Mouse (Mus musculus) neural tube, embryonic 13.5 days (tissue): Measurements from ENCODE around the gene Utp20. TPM values are rescaled to one million over a fixed set of nuclear protein-coding genes. Genes with fewer than 3 reads are reported as not detected.

ENCODE experiments used
- ATAC-seq: fragments of 200-750 bp; cut with Nextera tagmentation; 2 replicates; pipeline ENCODE4 v1.8.0; 2017; ENCODE audit warnings: low read depth, mild to moderate bottlenecking, moderate TSS enrichment, moderate library complexity
- H3K27ac ChIP-seq: fragments of 300-500 bp; sonication (generic); replicated peaks from 2 replicates; pipeline ENCODE4 v1.5.1; 2015; ENCODE audit warnings: moderate library complexity, mild to moderate bottlenecking, inconsistent platforms
- H3K27me3 ChIP-seq: fragments of 300-500 bp; sonication (generic); 2 replicates; pipeline ENCODE4 v1.6.1; 2015; ENCODE audit warnings: mild to moderate bottlenecking, inconsistent platforms
- H3K36me3 ChIP-seq: fragments of 300-500 bp; sonication (generic); 2 replicates; pipeline ENCODE4 v1.6.1; 2015; ENCODE audit warnings: mild to moderate bottlenecking, inconsistent platforms
- H3K4me1 ChIP-seq: fragments of 300-500 bp; sonication (generic); replicated peaks from 2 replicates; pipeline ENCODE4 v1.6.1; 2015; ENCODE audit warnings: inconsistent platforms
- H3K4me2 ChIP-seq: fragments of 300-500 bp; sonication (generic); 2 replicates; pipeline ENCODE4 v1.6.1; 2015; ENCODE audit warnings: inconsistent platforms, mild to moderate bottlenecking, moderate library complexity
- H3K4me3 ChIP-seq: fragments of 300-500 bp; sonication (generic); 2 replicates; pipeline ENCODE4 v1.5.1; 2015; ENCODE audit warnings: mild to moderate bottlenecking, inconsistent platforms
- H3K9ac ChIP-seq: fragments of 300-500 bp; sonication (generic); 2 replicates; pipeline ENCODE4 v1.6.1; 2015; ENCODE audit warnings: moderate library complexity, mild to moderate bottlenecking, inconsistent platforms
- H3K9me3 ChIP-seq: fragments of 300-500 bp; sonication (generic); 2 replicates; pipeline ENCODE4 v1.6.1; 2016; ENCODE audit warnings: inconsistent platforms
- WGBS: fragments of 180-500 bp; shearing (Covaris S2); methylation state at CpG from one replicate; pipeline ENCODE4 v1.1.7; 2015; 5-methylcytosine and 5-hydroxymethylcytosine counted together
- polyA plus RNA-seq: library from polyadenylated mRNA; unstranded; fragments of >200 nt; fragmentation: Nextera tagmentation; extraction: Ambion mirVana; gene quantifications from 2 replicates; pipeline ENCODE4 v1.2.1, GENCODE M21; 2015

Gene Utp20
- polyA plus RNA-seq, 1 experiment from 2014 or later = 7.9 TPM

DNA sequence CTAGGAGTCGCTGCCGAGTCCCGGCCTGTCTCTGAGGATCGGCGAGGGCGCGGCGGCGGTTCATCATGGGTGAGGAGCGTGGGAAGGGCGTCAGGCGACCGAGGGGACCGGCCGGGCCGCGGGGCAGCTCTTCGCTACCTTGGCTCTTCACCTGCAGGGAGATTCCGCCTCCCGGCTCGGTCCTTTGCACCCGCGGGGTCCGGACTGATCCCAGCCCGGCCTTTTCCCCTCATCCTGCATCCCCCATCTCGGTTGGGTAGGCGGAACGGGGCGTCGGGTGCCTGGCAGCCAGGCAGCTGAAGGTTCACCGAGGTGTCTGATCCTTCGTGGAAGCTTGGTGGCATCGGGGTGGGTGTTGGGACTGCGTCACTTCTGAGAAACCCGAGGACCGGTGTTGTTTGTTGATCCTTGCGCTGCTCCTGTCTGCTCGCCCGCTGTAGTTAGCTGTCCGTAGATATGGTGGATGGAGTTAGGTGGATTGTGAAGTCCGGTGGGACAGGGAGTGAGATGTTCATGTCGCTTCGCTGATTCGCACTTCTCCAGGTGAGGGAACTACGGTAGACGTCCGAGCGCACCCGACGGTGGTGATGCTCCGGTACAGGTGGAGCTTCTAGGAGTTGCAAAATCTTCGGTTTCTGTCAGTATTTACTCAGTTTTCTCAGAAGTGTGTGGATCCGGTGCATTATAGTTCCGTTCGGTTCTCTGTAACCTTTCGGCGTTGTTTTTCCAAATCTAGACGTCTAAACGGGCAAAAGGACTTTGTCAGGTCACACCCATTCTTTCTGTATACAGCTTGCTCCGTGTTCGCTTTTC is 94.9 kb downstream of the Utp20 start:
- Histone ChIP-seq H3K27ac (peak overlapping the region; percentile 68), H3K4me1 (peaks cover 18% of the 10 kb centered on the region), H3K4me3 (peak overlapping the region; percentile 85), H3K27me3 (no peaks in the 10 kb centered on the region; the same call in 1 of the 2 replicates), H3K9ac (peak overlapping the region; percentile 94), H3K36me3 (peaks cover 7% of the 10 kb centered on the region), H3K9me3 (no peaks in the 10 kb centered on the region), H3K4me2 (peak overlapping the region; percentile 71)
- ATAC-seq = no peak; the same call in none of the 2 replicates
- WGBS = 2% methylated on average over 55 of the region's 61 CpGs

DNA sequence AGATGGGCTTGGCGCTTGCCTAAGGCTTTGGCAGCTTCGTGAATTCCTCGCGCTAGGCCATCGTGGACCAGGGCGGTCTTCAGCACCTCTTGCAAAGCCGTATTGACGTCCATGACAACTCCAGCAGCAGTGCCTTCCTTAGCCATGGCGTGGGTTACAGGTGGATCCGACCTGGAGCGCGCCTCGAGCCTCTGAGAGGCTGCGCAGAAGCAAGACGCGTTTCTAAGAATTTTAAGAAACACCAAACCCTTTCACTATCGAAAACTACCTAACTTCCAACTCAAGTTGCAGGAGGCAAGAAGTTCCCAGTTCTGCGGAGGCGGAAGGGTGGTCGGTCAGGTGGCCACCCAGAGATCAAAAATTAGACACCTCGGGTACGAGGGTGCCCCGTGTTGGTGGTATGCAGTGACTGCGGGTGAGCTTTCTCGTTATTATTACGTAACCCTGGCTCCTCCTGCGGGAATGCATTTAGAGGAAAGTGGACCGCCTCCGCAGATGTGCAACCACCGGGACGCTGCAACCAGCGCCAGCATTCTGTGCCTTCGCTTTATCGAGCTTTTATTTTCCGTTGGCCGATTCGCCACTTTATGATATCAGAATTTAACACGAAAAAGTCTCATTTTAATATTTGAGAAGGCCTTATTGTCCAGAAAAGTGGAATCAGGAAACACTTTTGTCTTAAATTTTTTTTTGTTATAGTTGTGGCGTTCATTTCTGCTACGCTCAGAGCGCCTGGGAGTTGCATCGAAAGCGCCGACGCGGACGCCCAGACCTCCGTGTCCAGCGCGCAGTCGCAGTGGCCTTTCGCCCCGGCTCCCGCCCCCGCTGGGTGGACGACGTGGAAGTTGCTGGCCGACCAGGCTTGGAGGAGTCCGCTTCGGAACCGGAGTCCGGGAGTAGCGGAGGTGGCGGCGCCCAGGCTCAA is 95.8 kb downstream of the Utp20 start, which contains the start of gene Arl1:
TSS of gene Arl1 (plus strand) at position 288 of the 925 bp plus-strand sequence.
- Histone ChIP-seq H3K27me3 (no peaks in the 10 kb centered on the region; the same call in 1 of the 2 replicates), H3K9ac (peak within 1 kb of the TSS; percentile 94), H3K4me2 (peak within 1 kb of the TSS; percentile 71), H3K9me3 (no peaks in the 10 kb centered on the region), H3K36me3 (no peaks in the 10 kb centered on the region), H3K4me1 (peaks cover 18% of the 10 kb centered on the region), H3K4me3 (peak within 1 kb of the TSS; percentile 85), H3K27ac (peak within 1 kb of the TSS; percentile 68)
- under 1% methylated on average over 65 of the region's 65 CpGs for WGBS
- ATAC-seq = peak; percentile 98

DNA sequence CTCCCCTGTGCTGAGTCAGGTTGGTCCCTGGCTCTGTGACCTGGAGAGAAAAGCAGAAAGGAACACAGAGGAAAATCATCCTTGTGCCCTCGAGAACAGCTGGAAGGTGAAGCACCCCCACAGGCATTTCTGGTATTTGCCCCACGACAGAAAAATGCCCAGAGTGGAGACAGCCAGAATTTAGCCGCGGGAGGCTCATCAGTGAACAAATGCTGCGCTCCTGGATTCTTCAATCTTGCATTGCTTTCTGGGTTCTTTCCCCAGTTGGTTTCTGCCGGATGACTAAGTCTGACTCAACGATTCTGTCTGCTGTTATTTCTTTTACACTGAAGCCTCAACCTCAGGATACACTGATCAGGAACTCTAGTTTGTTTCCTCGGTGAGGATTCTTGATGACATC is 98.4 kb downstream of the Utp20 start:
- H3K27ac ChIP-seq = no peak overlapping the region
- H3K9ac ChIP-seq = no peak overlapping the region
- H3K9me3 ChIP-seq = no peaks in the 10 kb centered on the region
- H3K4me3 ChIP-seq = no peak overlapping the region
- H3K4me2 ChIP-seq = no peak overlapping the region
- H3K36me3 ChIP-seq = no peaks in the 10 kb centered on the region
- H3K4me1 ChIP-seq = peaks cover 16% of the 10 kb centered on the region
- H3K27me3 ChIP-seq = no peaks in the 10 kb centered on the region; the same call in 1 of the 2 replicates
- no peak for ATAC-seq
- WGBS = 77% methylated on average over 8 of the region's 8 CpGs

DNA sequence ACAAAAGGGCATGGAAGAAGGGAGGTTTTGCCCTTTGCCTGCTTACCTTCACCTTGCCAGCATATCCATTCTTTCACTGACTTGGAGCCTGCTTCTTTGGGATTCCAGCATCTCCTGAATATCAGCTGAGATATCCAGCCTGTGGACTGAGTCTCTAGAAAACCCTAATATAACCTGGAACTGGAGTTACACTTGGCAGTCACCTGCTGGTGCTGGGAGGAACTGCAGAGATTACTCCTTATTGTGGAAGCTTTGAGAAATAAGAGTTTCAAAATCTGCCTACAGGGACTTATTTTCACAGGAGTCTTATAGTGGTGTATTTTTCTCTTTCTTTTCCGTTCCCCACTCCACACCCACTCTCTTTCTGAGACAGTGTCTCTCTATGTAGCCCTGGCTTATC is 99.5 kb downstream of the Utp20 start:
- H3K4me2 ChIP-seq = no peak overlapping the region
- H3K9me3 ChIP-seq = no peaks in the 10 kb centered on the region
- no peak overlapping the region for H3K27ac ChIP-seq
- H3K4me3 ChIP-seq = no peak overlapping the region
- 54% methylated on average over 1 of the region's 1 CpGs for WGBS
- H3K27me3 ChIP-seq = no peaks in the 10 kb centered on the region; the same call in 1 of the 2 replicates
- no peak for ATAC-seq
- H3K36me3 ChIP-seq = no peaks in the 10 kb centered on the region
- H3K4me1 ChIP-seq = peaks cover 8% of the 10 kb centered on the region
- no peak overlapping the region for H3K9ac ChIP-seq

DNA sequence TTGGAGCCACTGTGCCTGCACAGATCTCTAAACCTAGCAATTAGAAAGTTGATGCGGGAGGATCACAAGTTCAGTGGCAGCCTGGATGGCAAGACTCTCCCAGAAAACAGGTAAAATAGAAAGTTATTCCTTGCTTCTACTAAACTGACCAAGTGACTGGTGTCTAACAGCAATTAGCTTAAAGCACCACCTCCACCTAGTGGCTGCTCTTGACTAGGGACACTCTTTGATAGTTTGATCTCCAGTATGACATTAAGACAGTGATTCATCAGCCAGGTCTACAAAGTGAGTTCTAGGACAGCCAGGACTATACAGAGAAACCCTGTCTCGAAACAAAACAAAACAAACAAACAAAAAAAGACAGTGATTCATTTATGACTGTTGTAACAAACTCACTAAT is 101.3 kb downstream of the Utp20 start:
- Histone ChIP-seq H3K9me3 (no peaks in the 10 kb centered on the region), H3K9ac (no peak overlapping the region), H3K4me1 (peaks cover 3% of the 10 kb centered on the region), H3K36me3 (no peaks in the 10 kb centered on the region), H3K4me3 (no peak overlapping the region), H3K27ac (no peak overlapping the region), H3K4me2 (no peak overlapping the region), H3K27me3 (no peaks in the 10 kb centered on the region; the same call in 1 of the 2 replicates)
- WGBS = 60% methylated on average over 2 of the region's 2 CpGs
- no peak for ATAC-seq

- Histone ChIP-seq H3K27me3 (no peaks in the 10 kb centered on the region), H3K27ac (no peak overlapping the region), H3K4me3 (no peak overlapping the region), H3K9ac (no peak overlapping the region), H3K4me1 (no peaks in the 10 kb centered on the region), H3K9me3 (no peaks in the 10 kb centered on the region), H3K4me2 (no peak overlapping the region), H3K36me3 (no peaks in the 10 kb centered on the region)
- 78% methylated on average over 1 of the region's 1 CpGs for WGBS
- ATAC-seq = no peak
These were observed 107.0 kb downstream of the Utp20 start for GRCm38 (mm10) chr10:88719618-88720017.

DNA sequence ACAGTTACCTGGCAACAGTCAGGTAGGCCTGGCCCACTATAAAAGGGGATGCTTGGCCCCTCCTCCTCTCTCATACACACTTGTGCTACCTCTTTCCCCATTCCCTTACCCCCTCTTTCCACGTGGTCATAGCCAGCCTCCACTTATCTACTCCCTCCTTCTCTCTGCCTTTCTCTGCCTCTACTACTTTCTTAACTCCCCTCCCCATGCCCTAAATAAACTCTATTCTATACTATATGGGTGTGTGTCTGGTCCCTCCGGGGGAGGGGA is 108.9 kb downstream of the Utp20 start:
- Histone ChIP-seq H3K4me2 (no peak overlapping the region), H3K4me1 (no peaks in the 10 kb centered on the region), H3K36me3 (no peaks in the 10 kb centered on the region), H3K4me3 (no peak overlapping the region), H3K27me3 (no peaks in the 10 kb centered on the region), H3K9ac (no peak overlapping the region), H3K27ac (no peak overlapping the region), H3K9me3 (no peaks in the 10 kb centered on the region)
- ATAC-seq = no peak
- whole genome bisulfite sequencing = 43% methylated on average over 2 of the region's 2 CpGs

- Histone ChIP-seq H3K4me1 (no peaks in the 10 kb centered on the region), H3K27ac (no peak overlapping the region), H3K36me3 (no peaks in the 10 kb centered on the region), H3K9me3 (no peaks in the 10 kb centered on the region), H3K4me2 (no peak overlapping the region), H3K27me3 (no peaks in the 10 kb centered on the region), H3K4me3 (no peak overlapping the region), H3K9ac (no peak overlapping the region)
- WGBS = 60% methylated on average over 13 of the region's 13 CpGs
- no peak for ATAC-seq
These were observed 109.4 kb downstream of the Utp20 start for GRCm38 (mm10) chr10:88716986-88717755.

DNA sequence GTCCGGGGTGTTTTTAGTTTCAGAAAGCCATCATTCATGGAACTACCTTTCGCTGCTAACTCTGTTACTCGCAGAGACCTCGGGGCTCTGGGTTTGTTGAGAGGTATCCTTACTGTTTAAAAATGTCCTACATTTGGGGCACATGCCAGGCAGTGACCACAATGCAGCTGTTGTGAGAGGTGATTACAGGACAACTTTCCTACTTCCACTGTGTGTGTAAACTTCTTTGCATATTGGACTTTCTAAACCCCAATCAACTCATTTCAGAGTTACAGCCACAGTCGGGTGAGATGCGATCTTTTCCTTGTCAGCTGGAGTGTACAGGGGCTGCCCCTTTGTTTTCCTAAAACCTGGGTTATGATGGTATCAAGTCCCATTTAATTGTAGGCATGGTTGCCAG is 111.0 kb downstream of the Utp20 start:
- H3K27ac ChIP-seq = no peak overlapping the region
- no peaks in the 10 kb centered on the region for H3K4me1 ChIP-seq
- H3K4me3 ChIP-seq = no peak overlapping the region
- H3K27me3 ChIP-seq = no peaks in the 10 kb centered on the region
- no peak overlapping the region for H3K9ac ChIP-seq
- H3K9me3 ChIP-seq = no peaks in the 10 kb centered on the region
- H3K4me2 ChIP-seq = no peak overlapping the region
- no peaks in the 10 kb centered on the region for H3K36me3 ChIP-seq
- 80% methylated on average over 6 of the region's 6 CpGs for WGBS
- no peak for ATAC-seq

DNA sequence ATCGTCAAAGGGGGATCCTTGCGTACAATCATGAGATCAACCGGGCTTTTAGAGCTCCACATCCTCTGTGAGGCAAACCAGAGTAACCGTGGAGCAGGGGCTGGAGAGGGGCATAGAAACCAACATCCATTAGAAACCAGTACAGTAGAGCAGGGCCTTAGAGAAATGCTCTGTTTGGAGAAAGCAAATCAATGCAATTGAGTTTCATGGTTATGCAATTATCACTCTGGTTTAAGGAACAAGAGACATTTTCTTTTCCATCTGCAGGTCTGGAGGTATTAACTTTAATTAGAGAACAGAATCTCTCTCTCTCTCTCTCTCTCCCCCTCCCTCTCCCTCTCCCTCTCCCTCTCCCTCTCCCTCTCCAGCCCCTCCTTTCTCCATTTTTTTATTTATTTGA is 111.9 kb downstream of the Utp20 start:
- Histone ChIP-seq H3K4me3 (no peak overlapping the region), H3K36me3 (no peaks in the 10 kb centered on the region), H3K9me3 (no peaks in the 10 kb centered on the region), H3K27ac (no peak overlapping the region), H3K4me1 (no peaks in the 10 kb centered on the region), H3K9ac (no peak overlapping the region), H3K4me2 (no peak overlapping the region), H3K27me3 (no peaks in the 10 kb centered on the region)
- WGBS = 85% methylated on average over 4 of the region's 4 CpGs
- no peak for ATAC-seq

- Histone ChIP-seq H3K36me3 (no peaks in the 10 kb centered on the region), H3K9ac (no peak overlapping the region), H3K4me3 (no peak overlapping the region), H3K4me1 (no peaks in the 10 kb centered on the region), H3K4me2 (no peak overlapping the region), H3K27ac (no peak overlapping the region), H3K9me3 (no peaks in the 10 kb centered on the region), H3K27me3 (no peaks in the 10 kb centered on the region)
- ATAC-seq = no peak
- WGBS = 81% methylated on average over 6 of the region's 6 CpGs
These were observed 114.2 kb downstream of the Utp20 start for GRCm38 (mm10) chr10:88712359-88712758.
